Mouse (Mus musculus): ENCODE measurements around the gene Gamt. TPM values are rescaled to one million over a fixed set of nuclear protein-coding genes. Genes with fewer than 3 reads are reported as not detected.

The Gamt gene
- total RNA-seq, 2 experiments from 2014 or later, result 181 to 214 TPM

DNA sequence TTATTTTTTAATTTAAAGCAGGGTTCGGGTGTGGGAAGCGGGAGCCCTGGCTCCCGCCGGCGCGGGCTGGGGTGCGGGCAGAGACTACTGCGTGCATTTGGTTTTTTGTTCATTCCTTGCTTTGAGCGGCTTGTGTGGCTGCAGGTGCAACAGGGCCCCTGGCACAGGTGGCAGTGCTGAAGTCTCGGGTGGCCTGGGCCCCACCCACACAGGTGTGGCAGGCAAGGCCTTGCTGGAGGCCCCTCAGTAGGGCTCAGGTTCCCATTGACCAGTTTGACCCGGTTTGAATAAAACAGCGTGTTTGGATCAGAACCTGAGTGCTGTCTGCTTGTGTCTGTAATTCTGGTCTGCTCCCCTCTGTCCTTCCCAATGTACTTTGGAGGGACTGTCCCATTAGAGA lies 27.3 kb upstream of the Gamt start:
- no peak for DNase-seq (ENCODE audit: low spot score in 2 of 2)

DNA sequence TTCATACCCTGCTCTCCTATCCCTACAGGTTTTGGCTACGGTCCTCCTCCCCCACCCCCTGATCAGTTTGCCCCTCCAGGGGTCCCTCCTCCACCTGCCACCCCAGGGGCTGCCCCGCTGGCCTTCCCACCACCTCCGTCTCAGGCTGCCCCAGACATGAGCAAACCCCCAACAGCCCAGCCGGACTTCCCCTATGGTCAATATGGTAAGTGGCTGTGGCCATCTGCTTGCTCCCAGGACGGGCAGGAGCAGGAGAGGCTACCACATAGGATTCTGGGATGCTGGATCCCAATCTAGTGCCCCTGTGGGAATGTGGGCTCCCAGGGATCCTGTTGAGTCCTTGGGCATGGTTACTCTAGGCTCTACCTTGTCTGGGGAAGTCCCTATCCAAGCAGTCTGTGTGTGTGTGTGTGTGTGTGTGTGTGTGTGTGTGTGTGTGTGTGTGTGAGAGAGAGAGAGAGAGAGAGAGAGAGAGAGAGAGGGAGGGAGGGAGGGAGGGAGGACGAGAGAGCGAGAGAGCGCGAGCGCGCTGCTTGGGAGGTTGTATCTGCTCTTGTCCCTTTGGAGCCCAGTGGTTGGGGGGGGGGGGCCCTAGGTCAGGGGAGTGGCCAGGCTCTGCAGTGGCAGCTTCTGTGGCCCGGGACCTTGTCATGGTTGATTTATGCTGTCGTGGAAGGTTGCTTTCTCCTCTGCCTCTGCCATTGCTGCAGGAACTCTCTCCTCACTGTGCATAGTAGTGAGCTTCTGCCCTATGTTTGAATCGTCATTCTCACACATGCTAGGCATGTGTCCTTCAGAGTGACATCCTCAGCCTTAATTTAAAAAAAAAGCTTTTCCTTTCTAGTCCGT lies 24.6 kb upstream of the Gamt start:
- DNase-seq (ENCODE audit: low spot score in 2 of 2), result no peak

DNA sequence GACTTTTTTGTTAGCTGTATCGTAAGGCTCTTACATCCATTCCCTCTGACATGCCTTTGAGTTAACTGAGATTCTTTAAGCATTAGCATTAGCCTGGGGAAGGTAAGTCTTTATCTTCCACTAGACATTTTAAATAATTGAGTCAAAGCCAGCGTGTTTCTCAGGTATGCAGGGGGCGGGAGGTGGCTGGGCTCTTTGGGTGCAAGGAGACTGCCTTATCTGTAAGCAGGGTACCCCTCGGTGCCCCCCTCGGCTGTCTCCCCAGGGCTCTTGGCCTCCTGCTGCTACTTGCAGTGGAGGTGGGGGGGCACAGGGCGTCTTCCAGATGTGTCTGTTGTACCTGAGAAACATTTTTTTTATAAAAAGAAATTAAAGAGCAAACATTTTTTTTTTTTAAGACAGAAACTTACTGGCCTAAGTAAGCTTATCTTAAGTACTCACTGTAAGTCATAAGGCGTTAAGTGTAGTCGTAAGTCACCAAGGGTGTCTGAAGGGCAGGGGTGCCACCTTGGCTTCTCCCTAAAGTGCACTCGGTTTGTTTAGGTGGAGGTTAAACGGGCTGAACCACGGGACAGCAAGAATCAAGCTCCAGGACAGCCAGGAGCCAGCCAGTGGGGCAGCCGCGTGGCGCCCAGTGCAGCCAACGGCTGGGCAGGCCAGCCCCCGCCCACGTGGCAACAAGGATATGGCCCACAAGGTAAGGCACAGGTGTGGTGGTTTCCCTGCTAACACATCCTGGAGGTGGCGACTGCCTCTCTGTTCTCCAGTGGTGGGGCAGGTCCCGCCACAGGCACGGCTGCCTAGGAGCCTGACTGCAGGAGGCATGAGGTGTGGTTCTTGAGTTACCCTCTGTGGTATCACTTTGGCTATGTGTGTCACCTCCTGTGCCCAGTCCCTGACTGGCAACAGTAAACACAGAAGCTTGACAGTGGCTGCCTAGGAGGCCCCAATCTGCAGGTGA lies 21.9 kb upstream of the Gamt start:
- DNase-seq (ENCODE audit: low spot score in 2 of 2), result no peak

DNA sequence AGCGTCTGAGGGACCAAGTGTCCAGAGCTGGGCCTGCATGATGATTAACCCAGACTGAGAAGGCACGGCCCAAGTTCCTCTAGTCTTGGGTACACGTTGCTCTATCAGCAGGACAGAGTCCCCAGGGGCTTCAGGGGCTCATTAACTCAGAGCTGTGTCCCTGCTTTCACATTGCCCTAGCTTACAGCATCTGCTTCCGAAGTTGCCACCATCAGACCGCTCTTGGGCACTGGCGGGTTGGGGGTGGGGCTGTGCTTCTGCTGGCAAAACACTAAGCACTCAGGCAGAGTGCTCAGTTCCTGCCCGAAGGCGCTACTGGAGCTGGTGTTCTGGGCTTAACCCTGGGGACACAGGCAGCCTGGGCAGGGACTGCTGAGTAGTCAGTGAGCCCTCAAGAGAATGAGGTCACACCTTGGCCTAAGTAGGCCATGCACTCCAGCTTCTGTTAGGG lies 21.1 kb upstream of the Gamt start:
- DNase-seq (ENCODE audit: low spot score in 2 of 2), result no peak

DNA sequence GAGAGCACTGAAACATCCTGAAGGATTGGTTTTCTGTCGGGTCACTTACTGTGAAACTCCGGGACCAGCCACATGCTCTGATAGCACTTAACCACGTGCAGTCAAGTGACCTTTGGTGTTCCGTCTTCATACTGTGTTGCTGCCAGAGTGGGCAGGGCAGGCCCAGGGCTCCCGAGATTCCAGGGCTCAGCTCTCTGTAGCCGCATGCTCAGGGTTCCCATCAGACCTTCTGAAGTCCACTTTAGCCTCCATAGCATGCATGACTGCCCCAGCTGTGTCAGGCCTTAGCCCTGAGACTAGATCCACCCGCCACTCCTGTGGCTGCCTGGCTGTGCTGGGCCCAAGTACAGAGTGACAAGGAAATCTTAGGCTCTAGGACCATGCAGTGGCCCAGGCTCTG lies 20.5 kb upstream of the Gamt start:
- DNase-seq (ENCODE audit: low spot score in 2 of 2), result no peak

DNA sequence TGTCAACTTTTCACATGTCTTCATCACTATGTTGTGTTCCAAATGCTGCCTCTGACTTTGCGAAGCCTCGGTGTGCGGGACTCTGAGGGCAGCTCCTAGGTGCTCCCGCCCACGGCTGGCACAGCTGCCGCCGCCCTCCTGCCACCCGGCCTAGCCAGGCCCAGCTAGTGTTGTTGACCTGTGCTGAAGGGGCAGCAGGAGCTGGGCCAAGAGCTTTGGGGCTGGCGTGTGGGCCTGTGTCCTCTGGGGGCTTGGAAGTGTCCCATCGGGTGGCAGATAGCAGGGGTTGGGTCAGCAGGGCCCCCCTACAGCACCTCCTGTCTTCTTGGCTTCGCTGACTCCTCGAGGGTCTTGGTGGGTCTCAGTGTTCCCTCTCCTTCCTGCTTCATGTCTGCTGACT lies 18.5 kb upstream of the Gamt start:
- no peak for DNase-seq (ENCODE audit: low spot score in 2 of 2)

DNA sequence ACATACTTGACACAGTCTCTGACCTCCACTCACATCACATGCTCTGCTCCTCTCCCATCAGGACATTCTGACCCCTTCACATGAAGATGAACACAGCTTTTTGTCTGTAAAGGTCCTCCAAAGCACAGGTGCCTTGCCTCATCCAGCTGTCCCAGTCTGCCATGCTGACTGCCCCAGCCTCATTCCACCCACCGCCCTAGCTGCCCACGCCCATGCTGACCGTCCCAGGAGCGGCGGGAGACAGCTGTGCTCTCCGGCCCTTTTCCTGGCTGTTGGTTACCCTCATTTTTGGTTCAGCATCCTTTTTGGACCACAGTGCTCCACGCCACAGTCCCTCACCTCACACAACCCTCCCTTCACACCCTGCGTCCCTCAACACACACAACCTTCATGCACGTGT lies 17.6 kb upstream of the Gamt start:
- no peak for DNase-seq (ENCODE audit: low spot score in 2 of 2)

DNA sequence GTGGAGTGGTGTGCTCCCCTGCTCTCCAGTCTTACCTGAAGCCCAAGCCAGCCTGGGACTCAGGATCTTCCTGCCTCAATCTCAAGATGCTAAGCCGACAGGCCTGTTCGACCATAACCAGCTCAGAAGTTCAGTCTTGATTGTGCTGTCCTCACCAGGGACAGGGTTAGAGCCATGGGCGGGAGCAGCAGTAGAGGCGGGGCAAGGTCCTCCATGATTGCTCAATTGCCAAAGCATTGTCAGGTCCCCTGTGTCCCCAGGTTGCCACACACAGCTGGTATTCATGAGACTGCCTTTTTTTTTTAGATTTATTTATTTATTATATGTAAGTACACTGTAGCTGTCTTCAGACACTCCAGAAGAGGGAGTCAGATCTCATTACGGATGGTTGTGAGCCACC lies 15.4 kb upstream of the Gamt start:
- DNase-seq (ENCODE audit: low spot score in 2 of 2), result no peak

DNA sequence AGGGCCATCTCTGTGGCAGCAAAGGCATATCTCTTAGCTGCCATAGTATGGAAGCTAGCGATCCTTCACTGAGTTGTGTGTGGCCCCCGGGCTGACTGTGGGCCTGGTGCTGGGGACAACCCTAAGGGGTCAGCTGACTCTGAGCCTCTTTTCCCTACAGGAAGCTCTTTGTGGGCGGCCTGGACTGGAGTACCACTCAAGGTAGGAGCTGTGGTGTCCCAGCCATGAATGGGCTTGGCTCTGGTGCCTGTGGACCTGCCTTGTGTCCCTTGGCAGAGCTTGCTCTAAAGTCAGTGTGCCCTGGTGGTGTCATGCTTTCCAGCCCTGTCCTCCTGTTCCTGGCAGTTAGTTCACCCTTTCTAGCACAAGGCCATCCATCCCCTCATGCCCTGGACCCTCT lies 13.0 kb upstream of the Gamt start:
- no peak for DNase-seq (ENCODE audit: low spot score in 2 of 2)

DNA sequence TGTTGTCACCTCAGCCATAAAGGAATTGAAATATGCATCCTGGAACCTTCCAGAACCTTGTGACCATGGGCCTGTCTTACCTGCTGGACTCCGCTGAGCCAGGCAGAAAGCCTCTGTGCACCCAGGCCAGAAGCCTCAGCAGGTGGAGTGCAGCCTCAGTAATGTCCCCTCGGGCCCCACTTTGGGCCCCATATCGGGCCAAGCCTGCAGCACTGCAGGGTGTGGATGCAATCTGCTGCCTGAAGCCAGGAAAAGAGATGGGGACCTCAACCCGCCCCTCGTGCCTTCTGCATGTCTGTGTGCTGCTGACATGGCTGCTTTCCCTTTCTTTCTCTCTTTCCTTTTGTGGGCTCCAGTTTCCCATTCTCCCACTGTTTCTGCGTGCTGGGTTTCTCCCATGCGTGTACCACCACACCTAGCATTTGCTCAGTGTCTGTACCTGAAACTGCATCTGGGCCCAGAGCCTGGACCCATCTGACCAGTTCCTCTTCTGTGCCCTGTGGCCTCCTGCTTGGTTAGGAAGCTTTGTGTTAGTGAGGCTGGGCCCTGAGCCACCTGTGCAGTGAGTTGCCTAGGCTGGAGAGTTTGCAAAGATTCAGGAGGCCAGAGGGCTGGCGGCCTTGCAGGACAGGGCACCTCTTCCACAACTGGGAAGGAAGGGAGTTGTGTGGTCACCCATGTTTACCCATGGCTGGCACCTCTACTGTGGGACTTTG lies 11.2 kb upstream of the Gamt start:
- DNase-seq (ENCODE audit: low spot score in 2 of 2), result no peak

DNA sequence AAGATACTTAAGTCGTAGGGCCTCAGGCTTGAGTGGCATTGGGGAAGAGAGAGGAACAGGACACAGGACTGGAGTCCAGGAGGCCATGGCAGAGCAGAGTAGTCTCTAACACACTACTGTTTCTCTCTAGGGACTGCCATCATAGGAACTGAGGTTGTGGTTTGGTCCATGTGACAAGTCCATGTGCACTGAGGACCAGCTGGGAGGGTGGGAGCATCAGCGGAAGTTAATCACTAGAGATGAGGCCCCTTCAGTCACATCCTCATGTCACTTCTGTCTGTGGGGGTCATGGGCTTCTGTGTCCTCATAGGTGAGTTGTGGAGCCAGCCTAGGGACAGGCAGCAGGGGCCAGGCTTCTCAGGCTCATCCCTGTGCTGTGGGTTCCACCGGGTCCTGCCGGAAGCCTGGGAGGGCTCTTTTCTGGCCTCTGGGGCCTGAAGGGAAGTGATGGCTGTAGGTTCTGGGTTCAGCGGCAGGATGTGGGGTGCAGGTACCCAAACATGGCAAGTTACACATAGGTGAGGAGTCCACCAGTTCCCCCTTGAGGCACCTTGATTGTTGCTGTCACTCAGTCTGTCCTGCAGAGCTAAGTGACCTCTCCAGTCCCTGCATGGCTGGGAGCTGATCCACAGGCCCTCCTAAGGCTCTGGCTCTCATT lies 10.5 kb upstream of the Gamt start:
- DNase-seq (ENCODE audit: low spot score in 2 of 2), result no peak

DNA sequence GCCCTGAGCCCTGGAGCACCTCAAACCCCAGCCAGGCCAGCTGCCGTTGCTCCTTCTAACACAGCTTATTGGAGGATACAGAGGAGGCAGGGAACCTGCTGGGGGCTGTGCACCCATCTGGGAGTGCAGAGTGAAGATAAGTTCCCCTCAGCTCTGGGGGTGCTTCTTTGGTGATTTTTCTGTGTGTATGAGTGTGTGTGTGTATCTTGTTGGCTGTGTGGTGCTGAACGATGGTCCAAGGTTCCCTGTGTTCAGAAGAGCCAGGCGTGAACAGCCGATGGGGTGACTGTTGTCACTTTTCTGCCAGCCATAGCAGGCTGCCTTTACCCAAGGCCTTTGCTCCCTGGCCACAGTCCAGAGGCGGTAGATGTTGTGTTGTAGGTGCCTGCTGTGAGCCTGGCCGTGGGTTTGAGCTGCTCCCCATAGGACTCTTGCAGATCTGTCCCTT lies 9.9 kb upstream of the Gamt start:
- peak in 1 of 2 experiments; percentile 54 for DNase-seq (ENCODE audit: low spot score in 2 of 2)

DNA sequence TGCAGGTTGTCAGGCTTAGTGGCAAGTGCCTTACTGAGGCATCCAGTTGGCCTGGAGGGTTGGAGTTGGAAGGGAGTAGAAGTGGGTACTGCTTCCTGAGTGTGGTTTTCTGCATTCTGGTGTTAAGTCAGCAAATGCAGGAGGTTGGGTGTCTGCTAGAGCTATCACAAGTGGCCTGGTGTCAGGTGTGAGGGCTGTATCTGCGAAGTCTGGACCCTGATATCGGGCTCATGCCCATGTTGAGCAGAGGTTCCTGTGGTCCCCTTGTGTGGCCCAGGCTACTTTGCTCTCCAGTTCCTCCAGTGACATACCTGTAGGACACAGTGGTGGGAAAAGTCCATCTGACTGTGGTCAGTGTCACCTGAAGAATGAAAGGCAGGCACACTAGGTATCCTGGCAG lies 9.3 kb upstream of the Gamt start:
- DNase-seq (ENCODE audit: low spot score in 2 of 2), result no peak

DNA sequence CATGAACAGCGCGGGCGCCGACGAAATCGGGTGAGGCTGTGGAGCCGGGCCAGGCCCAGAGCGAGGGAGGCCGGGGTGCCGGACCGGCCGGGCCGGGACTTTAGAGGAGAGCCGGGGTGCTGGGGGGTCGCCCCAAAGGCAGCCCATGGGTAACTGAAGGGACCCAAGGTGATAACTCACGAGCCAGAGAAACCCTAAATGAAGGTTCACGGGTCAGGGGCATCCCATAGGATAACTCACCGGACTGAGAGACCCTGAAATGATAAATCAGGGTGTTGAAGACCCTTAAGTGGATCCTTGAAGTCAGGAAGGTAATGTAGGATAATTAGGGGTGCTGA lies 4.3 kb upstream of the Gamt start:
- no peak for DNase-seq (ENCODE audit: low spot score in 2 of 2)

DNA sequence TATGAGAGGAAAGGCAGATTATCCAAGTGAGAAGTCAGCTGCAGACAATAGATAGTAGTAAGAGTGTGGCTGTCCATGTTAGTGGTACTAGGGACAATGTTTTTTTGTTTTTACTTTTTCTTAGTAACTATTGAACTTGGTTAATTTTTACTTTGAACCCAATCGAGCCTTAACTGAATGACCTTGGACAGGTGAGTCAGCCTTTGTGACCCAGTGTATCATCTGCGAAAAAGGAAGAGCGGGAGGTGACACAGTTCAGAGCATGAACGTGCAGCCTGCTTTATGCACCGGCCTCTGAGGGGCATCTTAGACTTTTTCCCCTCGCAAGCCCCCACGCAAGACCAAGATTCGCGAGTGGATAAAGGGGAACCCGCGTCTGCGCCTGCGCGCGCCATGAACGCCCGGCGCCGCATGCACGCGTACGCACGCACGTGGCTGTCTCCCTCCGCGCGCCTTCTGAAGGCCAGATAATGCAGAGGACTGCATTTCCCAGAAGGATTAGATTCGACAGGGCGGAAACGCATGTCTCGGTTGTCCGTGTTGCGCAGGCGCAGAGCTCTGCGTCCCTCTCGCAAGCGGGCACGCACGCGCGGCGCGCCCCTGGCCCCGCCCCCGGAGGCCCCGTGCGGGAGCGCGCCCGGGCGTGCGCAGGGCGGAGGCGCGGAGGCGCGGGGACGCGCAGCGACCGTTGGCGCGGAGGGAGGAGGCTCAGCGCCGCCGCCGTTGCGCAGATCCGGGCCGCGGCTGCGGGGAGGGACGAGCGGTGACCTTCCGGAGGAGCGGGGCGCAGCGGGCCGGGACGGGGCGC lies 3.7 kb upstream of the Gamt start:
- DNase-seq (ENCODE audit: low spot score in 2 of 2), result peak; percentile 97 to 98

DNA sequence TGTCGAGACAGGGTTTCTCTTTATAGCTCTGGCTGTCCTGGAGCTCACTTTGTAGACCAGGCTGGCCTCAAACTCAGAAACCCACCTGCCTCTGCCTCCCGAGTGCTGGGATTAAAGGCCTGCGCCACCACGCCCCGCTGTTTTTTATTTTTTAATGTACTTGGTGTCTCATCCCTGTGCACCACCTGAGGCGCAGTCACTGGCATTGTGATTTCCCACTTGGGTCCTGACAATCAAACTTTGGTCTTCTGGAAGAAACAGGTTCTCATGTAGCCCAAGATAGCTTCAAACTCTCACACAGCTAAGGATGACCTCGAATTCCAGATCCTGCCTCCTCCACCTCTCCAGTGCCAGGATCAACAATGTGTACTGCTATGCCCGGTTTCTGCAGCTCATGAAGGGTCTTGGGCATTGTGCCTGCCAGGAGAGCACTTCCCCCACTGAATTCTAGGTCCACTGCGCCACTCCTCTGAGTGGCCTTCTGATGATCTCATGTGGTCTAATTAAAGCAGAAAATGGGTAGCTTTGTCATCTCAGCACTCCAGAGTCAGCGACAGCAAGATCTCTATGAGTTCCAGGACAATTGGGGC lies 2.1 kb upstream of the Gamt start:
- no peak for DNase-seq (ENCODE audit: low spot score in 2 of 2)

DNA sequence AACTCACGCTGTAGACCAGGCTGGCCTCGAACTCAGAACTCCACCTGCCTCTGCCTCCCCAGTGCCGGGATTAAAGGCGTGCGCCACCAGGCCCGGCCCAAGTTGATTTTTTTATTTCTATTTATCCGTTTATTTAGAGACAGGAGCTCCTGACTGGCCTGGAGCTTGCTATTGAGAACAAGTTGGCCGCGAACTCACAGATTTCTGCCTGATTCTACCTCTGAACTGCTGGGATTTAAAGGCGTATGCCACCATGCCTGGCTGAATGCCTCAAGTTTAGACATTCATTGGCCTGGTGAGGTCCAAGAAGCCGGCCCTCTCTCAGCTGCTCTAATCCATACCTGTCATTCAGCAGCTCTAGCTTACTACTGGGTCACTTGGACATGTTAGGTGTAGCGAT lies 1.4 kb upstream of the Gamt start:
- no peak for DNase-seq (ENCODE audit: low spot score in 2 of 2)

DNA sequence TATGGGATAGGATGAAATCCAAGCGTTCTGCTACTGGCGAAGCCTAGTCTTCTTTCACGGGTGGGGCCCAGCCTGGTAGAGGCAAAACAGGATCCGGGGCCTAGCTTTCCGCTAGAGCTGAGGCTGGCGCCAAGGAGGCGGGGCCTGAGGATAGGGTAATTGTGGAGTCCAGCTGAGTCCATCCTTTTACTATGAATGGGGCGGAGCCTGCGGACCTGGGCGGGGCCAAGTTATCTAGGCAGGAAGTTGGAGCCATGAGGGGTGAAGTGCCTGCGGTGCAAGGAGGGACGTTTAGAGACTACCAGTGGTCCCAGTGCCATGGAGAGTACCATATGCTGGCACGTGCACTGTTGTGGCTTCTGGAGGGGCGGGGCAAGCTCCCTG lies 765 bp upstream of the Gamt start:
- peak; percentile 89 to 97 for DNase-seq (ENCODE audit: low spot score in 2 of 2)

DNA sequence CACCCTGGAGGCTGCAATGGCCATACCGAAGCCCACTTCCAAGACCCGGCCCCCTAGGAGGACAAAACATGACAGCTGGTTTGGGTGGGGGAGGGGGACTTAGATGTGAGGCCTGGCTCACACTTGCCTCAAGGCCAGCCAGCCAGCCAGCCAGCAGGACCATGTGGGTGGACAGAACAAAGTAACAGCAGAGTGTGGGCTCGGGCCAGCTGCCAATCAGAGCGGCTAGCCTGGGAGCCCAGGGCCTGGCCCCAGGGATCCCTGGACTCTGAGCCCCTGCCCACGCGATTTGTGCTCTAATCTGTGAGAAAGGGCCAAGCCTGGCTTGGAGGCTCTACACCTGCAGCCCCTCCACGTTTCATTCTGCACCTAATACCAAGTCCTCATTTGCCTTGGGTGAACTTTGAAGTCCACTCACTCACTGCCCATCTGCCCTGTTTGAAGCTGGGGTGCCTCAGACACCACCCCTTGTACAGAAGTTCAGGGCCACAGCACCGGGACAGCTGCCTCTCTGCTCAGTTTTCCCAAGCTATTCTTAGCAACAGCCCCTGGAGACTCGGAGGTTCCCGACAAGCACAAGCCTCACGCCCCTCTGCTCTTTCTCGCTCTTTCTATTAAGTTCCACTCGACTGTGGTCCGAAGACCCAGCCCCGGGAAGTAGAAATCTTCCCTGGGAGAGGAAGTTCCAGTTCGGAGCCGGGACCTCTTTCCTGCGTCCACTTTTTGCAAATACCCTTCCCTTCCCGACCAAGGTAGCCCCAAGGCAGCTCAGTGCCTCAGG lies 761 bp downstream of the Gamt start:
- peak; percentile 36 to 56 for DNase-seq (ENCODE audit: low spot score in 2 of 2)
